Mouse (Mus musculus) heart, postnatal 4 days (tissue): ENCODE measurements around the gene Zfp667. TPM values are rescaled to one million over a fixed set of nuclear protein-coding genes. Genes with fewer than 3 reads are reported as not detected.
"Not testable (repeated sequence)": the region's sequence is repeated elsewhere in the genome, so short reads cannot be mapped to it uniquely, and the experiment has no call there.

Source experiments
- DNase-seq: peaks from one replicate; pipeline ENCODE4 v3.0.0; 2021
- total RNA-seq, 2 experiments: library from RNA; stranded (reverse); gene quantifications; 2 replicates each; pipeline ENCODE4 v1.2.3; 2021

Gene Zfp667
- 1 to 10 TPM; 1.5 to 1.9 TPM for total RNA-seq

- DNase-seq: peak; percentile 99
These were observed at the start of gene Zfp667 for GRCm38 (mm10) chr7:6285842-6286705. Gene Zfp667 (plus strand): TSS chr7:6286579.

- DNase-seq: no peak
These were observed 46.6 kb upstream of the Zfp667 start for GRCm38 (mm10) chr7:6239787-6240186.

GRCm38 (mm10) chr7:6240841-6241425, 45.4 kb upstream of the Zfp667 start:
- DNase-seq: peak; percentile 62

- DNase-seq: no peak
These were observed 41.8 kb upstream of the Zfp667 start for GRCm38 (mm10) chr7:6244361-6245292.

GRCm38 (mm10) chr7:6252410-6252809, 34.0 kb upstream of the Zfp667 start, which contains the start of gene Epp13:
Gene Epp13 (plus strand): TSS chr7:6252710.
- DNase-seq: no peak

- DNase-seq: no peak
These were observed 31.9 kb upstream of the Zfp667 start for GRCm38 (mm10) chr7:6254451-6254850.

- no peak for DNase-seq
These were observed 29.0 kb upstream of the Zfp667 start for GRCm38 (mm10) chr7:6257386-6257785.

GRCm38 (mm10) chr7:6258232-6259220, 27.9 kb upstream of the Zfp667 start:
- DNase-seq: no peak

- not testable (repeated sequence) for DNase-seq
These were observed 26.4 kb upstream of the Zfp667 start for GRCm38 (mm10) chr7:6260004-6260403.

- DNase-seq: no peak
These were observed 24.3 kb upstream of the Zfp667 start for GRCm38 (mm10) chr7:6262120-6262519.

- no peak for DNase-seq
These were observed 23.4 kb upstream of the Zfp667 start for GRCm38 (mm10) chr7:6262984-6263383.

- peak; percentile 35 for DNase-seq
These were observed 20.7 kb upstream of the Zfp667 start for GRCm38 (mm10) chr7:6265695-6266094.

GRCm38 (mm10) chr7:6277906-6278305, 8.5 kb upstream of the Zfp667 start:
- DNase-seq: no peak

GRCm38 (mm10) chr7:6282749-6283148, 3.6 kb upstream of the Zfp667 start:
- DNase-seq: peak; percentile 85

GRCm38 (mm10) chr7:6283451-6284075, 2.8 kb upstream of the Zfp667 start:
- DNase-seq: peak; percentile 77

GRCm38 (mm10) chr7:6284442-6285012, 1.9 kb upstream of the Zfp667 start:
- DNase-seq: no peak

GRCm38 (mm10) chr7:6285366-6285765, 1.0 kb upstream of the Zfp667 start:
- no peak for DNase-seq

- DNase-seq: no peak
These were observed 647 bp downstream of the Zfp667 start for GRCm38 (mm10) chr7:6286921-6287531.

GRCm38 (mm10) chr7:6291121-6291520, 4.7 kb downstream of the Zfp667 start:
- DNase-seq: not testable (repeated sequence)

- not testable (repeated sequence) for DNase-seq
These were observed 14.4 kb downstream of the Zfp667 start for GRCm38 (mm10) chr7:6300796-6301195.
